Mouse (Mus musculus) embryonic stem cell, embryonic (primary cell): ENCODE measurements at regions not wholly inside any gene's neighbourhood (a gene's known extent, or its start where the extent isn't known, plus 50 kb on each side); places are given as distances from the start of the nearest gene placed in this dataset.
"Not testable (repeated sequence)": the region's sequence is repeated elsewhere in the genome, so short reads cannot be mapped to it uniquely, and the experiment has no call there.

Experiments
- CTCF ChIA-PET, 4 experiments: fragments of 300-600 bp in 2 of 4; fragments of 350-600 bp in 2 of 4; sonication (Branson Sonifier 250); formaldehyde crosslinking; loops; one replicate each; lab custom pipeline; 2022; ENCODE audit warnings: inconsistent platforms in 2 of 4; lab: Charles Lee
- POLR2A ChIA-PET, 4 experiments: fragments of 300-600 bp in 2 of 4; fragments of 350-600 bp in 2 of 4; sonication (Branson Sonifier 250); formaldehyde crosslinking; loops; one replicate each; lab custom pipeline; 2022; ENCODE audit warnings: antibody characterized with exemption in 4 of 4, inconsistent platforms in 1 of 4; lab: Charles Lee

DNA sequence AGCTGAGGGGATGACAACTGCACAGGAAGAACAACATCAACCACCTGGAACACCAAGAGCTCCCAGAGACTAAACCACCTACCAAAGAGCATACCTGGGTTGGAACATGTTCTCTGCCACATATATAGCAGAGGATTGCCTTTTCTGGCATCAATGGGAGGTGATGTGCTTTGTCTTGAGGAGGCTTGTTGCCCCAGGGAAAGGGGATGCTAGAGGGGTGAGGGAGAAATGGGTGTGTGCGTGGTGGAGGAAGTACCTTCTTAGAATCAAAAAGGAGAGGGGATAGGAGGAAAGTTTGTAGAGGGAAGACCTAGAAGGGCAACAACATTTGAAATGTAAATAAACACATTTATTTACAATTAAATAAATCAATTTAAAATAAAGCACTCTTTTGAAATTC, 358.5 kb upstream of the Pfkp start:
- CTCF ChIA-PET, result no interaction called here
- POLR2A ChIA-PET, result interaction anchor here in 2 of 4 experiments (0.6 kb wide), 2 partner anchors 150 to 339 kb away, joined by 4 to 8 read pairs; no protein-coding TSS in a partner anchor

DNA sequence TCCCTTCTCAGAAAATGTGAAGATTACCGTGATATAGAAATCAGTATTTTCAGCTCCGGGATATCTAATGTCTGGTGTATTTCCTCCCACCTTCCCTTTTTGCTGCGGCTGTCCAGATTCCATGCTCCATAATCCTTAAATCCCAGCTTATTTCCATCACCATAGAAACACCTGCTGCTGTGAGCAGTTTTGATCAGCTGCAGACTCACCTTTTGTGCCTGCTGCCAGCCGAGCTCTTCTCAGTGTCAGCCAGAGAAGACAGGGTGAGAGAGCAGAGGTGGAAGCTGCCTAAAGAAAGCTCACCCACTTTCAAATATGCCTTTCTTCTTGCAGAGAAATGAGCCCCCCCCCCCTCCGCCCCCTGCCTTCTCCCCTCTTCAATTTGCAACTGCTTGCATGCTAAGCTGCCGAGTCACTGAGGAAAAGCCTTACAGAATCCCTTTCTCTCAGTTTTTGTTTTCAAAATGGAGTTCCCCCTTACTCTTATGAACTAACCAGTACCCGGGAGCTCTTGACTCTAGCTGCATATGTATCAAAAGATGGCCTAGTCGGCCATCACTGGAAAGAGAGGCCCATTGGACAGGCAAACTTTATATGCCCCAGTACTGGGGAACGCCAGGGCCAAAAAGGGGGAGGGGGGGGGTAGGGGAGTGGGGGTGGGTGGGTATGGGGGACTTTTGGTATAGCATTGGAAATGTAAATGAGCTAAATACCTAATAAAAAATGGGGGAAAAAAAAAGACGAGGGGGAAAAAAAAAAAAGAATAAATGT, 350.1 kb upstream of the Pfkp start:
- CTCF ChIA-PET, result interaction anchor here in 2 of 4 experiments (0.6 kb wide), 2 partner anchors 185 to 542 kb away, joined by 3 to 14 read pairs; no protein-coding TSS in a partner anchor
- POLR2A ChIA-PET, result interaction anchor here in 1 of 4 experiments (0.6 kb wide), 1 partner anchor 289 kb away, joined by 5 read pairs; no protein-coding TSS in a partner anchor

DNA sequence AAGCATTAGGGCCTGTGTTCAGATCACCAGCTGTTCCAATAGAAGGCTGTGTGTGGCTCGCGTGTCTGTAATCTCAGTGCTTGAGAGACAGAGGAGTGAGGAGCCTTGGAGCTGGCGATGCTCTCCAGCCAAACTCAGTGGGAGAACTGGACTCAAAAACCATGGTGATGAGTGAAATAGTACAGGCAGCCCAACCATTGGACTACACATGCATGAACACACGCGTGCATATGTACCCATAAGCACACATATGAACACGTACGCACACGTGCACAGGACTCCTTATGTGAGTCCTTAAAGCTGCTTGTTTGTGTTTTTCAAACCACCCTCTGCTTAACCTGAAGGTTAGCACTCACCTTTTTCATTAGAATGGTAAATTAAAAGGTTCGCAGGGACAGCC, 349.5 kb upstream of the Pfkp start:
- POLR2A ChIA-PET, result interaction anchor here in 1 of 4 experiments (0.6 kb wide), 1 partner anchor 288 kb away, joined by 5 read pairs; no protein-coding TSS in a partner anchor
- CTCF ChIA-PET, result interaction anchor here in 1 of 4 experiments (0.6 kb wide), 1 partner anchor 542 kb away, joined by 3 read pairs; no protein-coding TSS in a partner anchor

DNA sequence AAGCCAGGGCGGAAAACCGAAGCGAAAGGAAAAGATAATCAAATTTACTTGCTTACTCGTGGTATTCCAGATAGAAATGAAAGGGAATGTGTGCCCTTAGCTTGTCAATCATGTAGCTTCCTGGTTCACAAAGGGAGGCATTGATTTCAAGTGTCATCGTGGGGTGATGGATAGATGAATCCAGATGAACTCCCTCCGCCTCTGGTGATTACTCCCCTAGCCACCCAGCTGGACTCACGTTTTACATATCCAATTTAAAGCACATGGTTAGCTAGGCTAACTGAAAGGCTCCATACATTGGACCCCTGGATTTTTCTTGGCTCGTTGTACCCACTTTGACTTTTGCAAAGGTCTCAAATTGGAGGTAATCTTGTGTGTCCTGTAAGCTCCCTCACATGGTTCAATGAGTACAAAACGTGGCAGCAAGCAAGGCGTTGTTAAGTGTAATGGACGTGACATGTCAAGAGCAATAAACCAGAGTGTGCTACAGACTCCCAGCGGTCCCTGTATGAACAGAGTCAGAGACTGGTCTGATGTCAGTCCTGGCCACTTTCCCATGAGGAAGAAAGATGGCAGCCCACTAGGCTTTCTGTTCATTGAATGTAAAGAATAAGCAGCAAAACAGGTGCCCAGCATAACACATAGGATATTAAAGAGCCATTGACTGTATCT, 343.9 kb upstream of the Pfkp start:
- CTCF ChIA-PET, result no interaction called here
- POLR2A ChIA-PET, result no interaction called here

DNA sequence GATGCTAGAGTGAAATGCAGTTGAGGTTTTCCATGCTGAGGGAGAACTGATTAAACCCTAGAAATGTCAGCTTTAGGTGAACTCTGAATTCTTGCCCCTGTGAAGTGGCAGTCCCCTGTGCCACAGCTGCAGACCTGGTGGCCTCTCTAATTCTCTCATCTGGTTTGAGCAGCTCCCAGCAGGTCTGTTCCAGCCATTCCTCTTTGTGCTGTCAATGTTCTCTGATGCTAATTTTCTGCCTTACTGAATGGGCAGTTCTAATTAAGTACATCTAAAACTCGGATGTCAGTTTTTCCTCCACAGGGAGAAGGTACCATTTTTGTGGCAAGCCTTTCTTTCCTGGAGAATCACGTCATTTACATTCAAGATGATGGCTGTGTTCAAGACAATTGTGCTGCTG, 343.1 kb upstream of the Pfkp start:
- ChIA-PET CTCF (no interaction called here), POLR2A (no interaction called here)

DNA sequence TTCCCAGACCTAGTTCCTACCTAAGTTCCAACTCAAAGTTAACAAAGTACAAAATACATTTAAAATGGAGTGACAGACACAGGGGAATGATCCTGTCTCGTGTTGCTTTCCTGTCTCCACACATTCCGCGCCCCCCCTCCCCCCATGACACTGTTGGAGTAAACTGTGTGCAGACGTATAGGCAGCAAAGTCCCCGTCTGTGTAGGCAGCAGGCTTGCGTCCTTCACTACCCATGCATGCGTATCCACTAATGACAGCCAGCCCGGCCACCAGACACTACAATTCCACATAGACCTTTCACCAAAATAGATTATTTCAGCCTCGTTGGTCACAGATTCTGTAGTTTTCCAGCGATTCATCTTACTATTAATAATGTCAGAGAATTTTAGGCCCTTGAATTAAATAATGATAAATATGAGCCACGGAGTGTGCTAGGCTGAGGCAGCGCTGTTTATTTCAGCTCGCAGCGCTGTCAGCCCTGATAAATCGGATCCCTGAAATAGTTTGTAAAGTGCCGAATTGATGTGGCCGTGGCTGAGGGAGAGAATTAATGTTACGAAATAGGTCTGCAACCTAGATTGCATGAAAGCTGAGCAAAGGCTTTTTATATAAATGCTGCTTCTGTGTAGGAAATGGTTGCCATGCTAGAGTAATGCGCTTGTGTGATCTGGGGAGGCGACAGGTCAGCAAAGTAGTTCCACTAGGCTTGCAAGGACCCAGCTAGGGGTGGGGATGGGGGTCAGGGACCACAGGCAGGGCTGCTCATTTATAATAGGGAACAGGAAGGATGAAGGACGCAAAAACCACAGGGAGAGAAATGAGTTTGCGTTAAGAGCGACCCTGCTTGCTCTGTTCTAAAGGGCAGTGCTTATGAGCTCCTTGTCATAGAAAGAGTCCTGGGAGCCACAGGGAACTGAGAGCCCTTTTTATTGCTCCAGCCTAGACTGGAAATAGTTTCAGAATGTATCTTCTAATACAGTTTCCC, 336.7 kb upstream of the Pfkp start:
- CTCF ChIA-PET, result interaction anchor here in 1 of 4 experiments (0.7 kb wide), 1 partner anchor 1822 kb away, joined by 3 read pairs; no protein-coding TSS in a partner anchor
- POLR2A ChIA-PET, result no interaction called here

DNA sequence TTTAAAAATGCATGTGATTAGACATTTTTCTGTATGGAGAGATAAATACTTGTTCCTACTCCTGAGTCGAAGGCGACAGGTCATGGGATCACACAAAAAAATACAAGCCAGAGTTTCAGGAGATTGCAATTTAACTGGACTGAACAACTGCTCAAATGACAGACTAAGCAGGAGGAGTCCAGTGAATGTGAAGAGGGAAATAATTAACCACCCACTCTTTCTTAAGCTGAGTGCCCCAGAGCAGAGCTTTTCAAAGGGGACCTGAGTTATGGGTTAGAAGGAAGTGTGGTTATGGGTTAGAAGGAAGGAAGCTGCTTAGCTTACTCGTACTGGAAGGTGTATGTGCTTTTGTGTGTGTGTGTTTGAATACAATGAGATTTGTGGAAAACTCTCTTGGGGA, 307.1 kb upstream of the Pfkp start:
- POLR2A ChIA-PET, result no interaction called here
- CTCF ChIA-PET, result no interaction called here

DNA sequence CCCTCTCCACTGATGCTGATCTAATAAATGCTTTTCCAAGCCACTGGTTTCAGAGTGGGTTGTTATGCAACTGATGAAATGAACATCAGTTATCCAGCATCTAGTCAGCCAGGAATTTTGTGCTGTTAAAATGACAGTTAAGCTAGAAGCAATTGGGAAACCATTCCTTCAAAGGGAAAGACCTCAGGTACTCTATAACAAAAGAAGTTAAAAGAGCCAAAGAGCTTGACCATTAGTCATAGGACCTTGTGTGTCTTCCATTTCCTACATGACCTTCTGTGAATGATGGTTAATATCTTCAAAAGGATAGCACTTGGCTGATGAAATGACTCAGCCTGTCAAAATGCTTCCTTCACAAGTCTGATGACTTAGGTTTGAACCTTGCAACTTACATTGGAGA, 275.6 kb upstream of the Pfkp start:
- POLR2A ChIA-PET, result no interaction called here
- CTCF ChIA-PET, result no interaction called here

DNA sequence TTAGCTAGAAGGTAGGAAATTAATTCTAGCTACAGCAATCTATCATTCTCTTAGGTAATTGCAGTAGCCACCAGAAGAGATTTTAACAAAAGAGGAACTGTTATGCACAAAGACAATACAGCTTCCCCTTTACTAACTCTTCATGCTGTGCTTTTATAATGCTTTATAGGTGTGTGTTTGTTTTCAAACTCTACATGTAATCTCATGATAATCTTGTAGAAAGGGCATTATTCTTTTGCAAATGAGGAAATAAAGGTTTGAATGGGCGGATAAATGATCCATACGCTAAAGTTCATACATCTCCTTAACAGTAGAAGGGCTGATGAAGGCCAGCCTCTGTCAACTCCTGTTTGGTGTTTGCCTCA, 273.8 kb upstream of the Pfkp start:
- CTCF ChIA-PET, result no interaction called here
- POLR2A ChIA-PET, result interaction anchor here in 2 of 4 experiments (0.7 to 1.2 kb wide), 4 partner anchors 11 to 275 kb away, joined by 3 to 4 read pairs (median 4); no protein-coding TSS in a partner anchor

DNA sequence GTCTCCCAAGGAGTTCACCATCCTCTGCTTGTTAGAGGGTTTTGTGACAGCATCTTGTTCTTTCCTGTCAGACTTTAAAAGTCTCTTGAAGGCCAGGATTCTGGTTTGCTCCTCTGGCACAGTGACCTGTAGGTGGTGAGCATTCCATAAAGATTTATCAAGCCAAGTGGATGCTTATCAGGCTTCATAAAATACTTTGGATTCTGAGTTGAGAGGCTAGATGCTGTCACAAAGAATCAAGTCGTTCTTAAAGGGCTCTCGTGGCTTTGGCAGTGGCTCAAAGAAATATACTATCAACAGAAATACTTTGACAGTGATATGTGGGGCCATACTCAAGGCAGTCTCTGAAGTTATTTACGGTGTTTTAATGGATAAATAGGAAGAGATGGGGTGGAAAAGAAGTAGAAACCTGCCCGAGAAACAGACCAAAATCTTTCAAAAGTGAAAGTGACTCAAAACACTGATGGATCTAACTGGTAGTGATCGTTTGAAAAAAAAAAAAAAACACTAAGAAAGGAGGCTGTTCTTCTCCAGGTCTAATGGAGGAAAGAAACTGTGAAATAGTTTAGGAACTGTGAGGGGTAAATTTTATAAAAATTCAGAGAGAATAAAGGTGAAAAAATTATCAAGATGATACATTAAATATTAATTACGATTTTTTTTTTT, 273.2 kb upstream of the Pfkp start:
- ChIA-PET POLR2A (interaction anchor here in 2 of 4 experiments (0.7 to 1.2 kb wide), 4 partner anchors 11 to 274 kb away, joined by 3 to 4 read pairs (median 4); no protein-coding TSS in a partner anchor), CTCF (no interaction called here)

DNA sequence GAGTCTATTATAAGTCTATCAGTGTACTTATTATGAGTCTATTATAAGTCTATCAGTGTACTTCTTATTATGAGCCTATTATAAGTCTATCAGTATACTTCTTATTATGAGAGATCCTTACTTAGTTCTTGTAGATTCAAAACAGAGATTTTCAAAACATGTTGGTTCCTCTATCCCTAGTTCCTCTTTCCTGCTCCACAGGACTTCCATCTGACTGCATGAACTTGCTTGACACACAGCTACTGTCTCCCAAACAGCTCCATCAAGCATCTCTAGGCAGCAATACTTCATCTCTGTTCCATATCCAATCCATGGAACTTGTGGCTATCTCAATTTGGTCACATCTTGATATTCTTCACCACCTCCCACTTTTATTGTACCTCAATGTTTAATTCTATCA, 257.4 kb upstream of the Pfkp start:
- ChIA-PET CTCF (no interaction called here), POLR2A (no interaction called here)

DNA sequence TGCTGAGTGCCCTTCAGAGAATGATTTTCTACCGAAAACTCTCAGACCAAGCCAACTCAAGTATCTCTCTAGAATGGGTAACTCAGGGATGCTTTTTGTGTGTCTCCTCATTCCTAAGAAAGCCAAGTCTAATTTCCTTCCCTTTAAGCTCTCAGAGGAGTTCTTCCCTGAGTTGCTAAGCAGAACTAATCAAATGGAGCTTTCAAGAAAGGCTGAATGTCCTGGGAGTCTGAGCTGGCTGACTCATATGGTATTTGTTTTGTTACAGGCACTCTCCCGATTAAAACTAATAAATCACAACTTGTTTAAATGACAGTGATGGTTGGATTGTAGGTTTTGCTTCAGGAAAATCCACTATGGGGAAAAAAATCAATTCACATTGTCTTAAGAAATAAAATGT, 253.1 kb upstream of the Pfkp start:
- ChIA-PET POLR2A (no interaction called here), CTCF (no interaction called here)

DNA sequence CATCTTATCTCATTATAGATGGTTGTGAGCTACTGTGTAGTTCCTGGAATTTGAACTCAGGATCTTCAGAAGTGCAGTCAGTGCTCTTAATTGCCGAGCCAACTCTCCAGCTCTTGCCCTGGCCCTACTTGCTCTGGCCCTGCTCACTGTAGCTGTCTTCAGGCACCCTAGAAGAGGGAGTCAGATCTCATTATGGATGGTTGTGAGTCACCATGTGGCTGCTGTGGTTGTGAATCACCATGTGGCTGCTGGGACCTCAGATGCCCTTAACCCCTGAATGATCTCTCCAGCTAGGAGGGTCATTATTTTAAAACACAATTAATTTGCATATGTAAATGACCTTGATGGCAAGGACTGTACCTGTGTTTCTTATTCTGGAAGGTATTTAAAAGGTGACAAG, 249.1 kb upstream of the Pfkp start:
- POLR2A ChIA-PET, result no interaction called here
- CTCF ChIA-PET, result no interaction called here

DNA sequence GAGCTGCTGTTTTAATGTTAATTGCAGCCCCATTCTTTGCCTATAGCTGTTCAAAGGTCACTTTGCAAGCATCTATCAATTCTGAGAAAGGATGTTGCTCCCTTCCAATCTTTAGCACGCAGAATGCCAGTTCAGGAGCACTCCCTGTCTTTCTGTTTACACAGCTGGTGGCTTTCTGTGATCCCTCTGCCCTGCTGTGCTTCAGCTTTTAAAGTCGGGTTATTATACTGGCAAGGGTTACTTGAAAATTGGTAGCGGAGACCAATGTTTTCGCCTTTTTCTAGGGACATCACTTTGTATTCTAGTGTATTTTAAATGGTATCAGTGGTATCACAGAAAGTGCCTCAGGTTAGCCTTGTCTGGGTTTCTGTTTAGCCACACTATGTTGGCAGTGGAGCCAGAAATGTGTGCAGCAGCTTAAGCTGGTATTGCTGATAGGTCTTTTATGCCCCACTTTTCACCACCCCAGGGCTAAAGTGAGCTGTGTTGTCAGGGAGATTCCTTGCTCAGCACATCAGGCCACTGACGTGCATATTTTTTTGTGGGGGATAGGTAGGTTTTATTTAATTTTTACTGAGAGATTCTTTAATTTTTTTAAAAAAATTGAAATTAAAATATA, 243.0 kb upstream of the Pfkp start:
- ChIA-PET CTCF (interaction anchor here in 1 of 4 experiments (0.9 kb wide), 1 partner anchor 313 kb away, joined by 3 read pairs; no protein-coding TSS in a partner anchor), POLR2A (no interaction called here)

DNA sequence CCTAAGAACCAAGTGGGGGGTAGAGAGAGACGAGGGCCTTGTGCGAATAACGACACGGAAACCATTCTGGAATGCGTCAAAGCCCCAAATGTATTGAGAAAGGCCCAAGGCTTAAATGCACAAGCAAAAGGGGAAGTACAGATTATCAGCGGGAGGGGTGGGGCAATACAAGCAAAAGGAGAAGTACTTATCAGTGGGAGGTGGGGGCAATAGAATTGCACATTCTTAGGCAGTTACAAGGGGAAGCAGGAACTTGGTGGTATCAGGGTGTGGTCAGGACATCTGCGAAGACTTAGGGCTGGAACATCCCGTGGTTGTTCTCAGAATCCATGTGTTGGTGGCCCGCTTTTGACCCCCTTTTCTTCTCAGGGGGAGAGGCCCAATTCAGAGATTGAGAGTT, 240.9 kb upstream of the Pfkp start:
- CTCF ChIA-PET, result not testable (repeated sequence)
- POLR2A ChIA-PET, result interaction anchor here in 1 of 4 experiments (1.2 kb wide), 1 partner anchor 33 kb away, joined by 4 read pairs; no protein-coding TSS in a partner anchor

DNA sequence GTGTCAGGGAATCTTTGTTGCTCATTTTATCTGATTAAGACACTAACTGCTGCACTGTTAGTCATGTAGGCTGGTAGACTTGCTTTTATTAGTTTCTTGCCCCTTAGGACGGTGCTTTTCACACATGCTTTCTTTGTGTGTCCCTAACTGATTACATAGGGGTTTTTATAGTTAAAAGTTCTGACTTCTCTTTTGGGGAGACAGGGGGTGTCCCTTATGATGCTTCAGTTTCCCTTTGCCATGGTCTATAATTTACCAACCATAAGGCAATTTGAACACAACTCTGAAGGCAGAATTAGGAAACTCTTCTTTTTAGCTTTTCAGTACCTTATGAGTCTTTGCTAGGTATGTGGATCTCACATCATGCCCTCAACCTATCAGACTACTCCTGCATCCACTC, 239.8 kb upstream of the Pfkp start:
- ChIA-PET POLR2A (no interaction called here), CTCF (no interaction called here)

DNA sequence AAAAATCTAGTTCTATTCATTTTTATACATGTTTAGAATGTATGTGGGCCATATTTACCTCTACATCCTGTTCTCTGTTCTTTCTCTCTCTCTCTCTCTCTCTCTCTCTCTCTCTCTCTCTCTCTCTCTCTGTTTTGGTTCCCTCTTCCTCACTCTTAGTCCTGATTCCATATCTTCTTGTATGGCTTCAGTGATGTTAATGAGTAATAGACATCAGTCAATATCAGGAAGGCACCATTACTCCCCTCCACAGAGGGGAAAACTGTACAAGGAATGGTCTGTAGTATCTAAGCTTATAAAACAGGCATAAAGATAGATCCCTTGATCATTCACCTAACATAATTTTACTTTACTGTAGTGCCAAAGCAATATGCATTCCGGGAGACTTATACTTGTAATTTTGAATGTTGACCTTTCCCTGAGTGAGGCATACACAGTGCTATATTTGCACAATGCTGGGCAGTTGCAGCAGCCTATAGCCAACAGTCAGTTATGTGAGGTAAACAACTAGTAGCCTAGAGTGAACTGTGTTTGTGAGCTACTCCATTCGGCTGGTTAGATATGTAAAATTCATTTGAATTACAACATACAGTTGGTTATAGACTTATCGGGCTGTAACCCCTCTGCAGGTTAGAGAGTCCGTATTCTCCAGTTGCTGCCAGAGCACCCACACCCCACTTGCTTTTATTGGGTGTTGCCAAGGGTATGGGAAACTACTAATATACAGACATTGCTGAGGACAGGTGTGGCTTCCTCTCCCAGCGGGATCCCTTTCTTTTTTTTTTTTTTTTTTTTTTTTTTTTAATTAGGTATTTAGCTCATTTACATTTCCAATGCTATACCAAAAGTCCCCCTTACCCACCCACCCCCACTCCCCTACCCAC, 228.7 kb upstream of the Pfkp start:
- ChIA-PET CTCF (no interaction called here), POLR2A (interaction anchor here in 1 of 4 experiments (0.6 to 0.7 kb wide), 2 partner anchors 202 to 243 kb away, joined by 3 to 4 read pairs; no protein-coding TSS in a partner anchor)
